In the genomic region with DNA sequence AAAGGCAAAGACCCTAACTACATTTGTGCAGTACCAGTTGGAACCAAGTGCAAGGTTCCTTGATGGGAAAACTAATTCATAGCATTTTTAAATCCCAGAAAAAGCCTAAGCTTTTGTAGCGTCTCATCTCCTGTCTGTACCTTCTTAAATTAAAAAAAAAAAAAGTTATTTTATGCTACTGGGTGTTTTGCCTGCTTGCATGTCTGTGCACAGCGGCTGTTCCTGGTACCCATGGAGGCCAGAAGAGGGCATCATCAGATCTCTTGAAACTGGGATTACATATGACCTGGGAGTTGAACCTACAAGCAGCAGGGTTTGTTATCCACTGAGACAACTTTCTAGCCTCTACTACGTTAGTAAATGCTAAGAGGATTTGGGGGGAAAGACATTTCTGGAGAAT, we compare ENCODE assay signal across 8 mouse cellular contexts.
DNase-seq lines count a peak whose midpoint lies in the region; ATAC-seq and TF ChIP-seq lines count a peak whose summit lies in the region.

No protein-coding gene starts in this region.

- TF ChIP-seq POLR2A in bone marrow macrophage, adult 2 months (IDR thresholded peaks at IDR 0.05; ENCODE audit: borderline replicate concordance, low read depth, low read length): no peak

- H3K4me1 ChIP-seq in lung, embryonic 14.5 days (ENCODE audit: insufficient read depth): peaks cover 2% of the 10 kb centered on the region
- H3K4me1 ChIP-seq in bone marrow macrophage, adult 2 months (ENCODE audit: control insufficient read depth, insufficient read depth, low read length): peaks cover 29% of the 10 kb centered on the region
- peaks cover 4% of the 10 kb centered on the region; the same call in 1 of the 2 replicates for H3K4me1 ChIP-seq in forebrain, postnatal 0 days (ENCODE audit: insufficient read depth)
- H3K4me1 ChIP-seq in liver, embryonic 13.5 days (replicated peaks): peaks cover 56% of the 10 kb centered on the region

- H3K4me2 ChIP-seq in lung, embryonic 14.5 days: peak overlapping the region; percentile 64
- H3K4me2 ChIP-seq in forebrain, postnatal 0 days (ENCODE audit: low read depth): peak overlapping the region; percentile 70
- peak overlapping the region; percentile 93 for H3K4me2 ChIP-seq in liver, embryonic 13.5 days

- H3K27ac ChIP-seq in lung, embryonic 14.5 days (ENCODE audit: low read depth): peak overlapping the region; percentile 99
- peak overlapping the region; percentile 68 for H3K27ac ChIP-seq in bone marrow macrophage, adult 2 months (ENCODE audit: insufficient read depth, low read depth, low read length)
- peak overlapping the region; percentile 74 for H3K27ac ChIP-seq in forebrain, postnatal 0 days (ENCODE audit: low read depth, low read length)
- peak overlapping the region; percentile 100 for H3K27ac ChIP-seq in liver, embryonic 13.5 days

- H3K9ac ChIP-seq in lung, embryonic 14.5 days: no peak overlapping the region
- H3K9ac ChIP-seq in forebrain, postnatal 0 days: peak overlapping the region; percentile 58
- H3K9ac ChIP-seq in liver, embryonic 13.5 days: peak overlapping the region; percentile 91

- ATAC-seq in lung, embryonic 14.5 days (ENCODE audit: insufficient read depth): peak; percentile 6; the same call in 1 of the 2 replicates
- ATAC-seq in forebrain, postnatal 0 days: no peak; the same call in 1 of the 2 replicates
- no peak for ATAC-seq in liver, embryonic 13.5 days (ENCODE audit: low read depth)

- WGBS in lung, embryonic 14.5 days: 16% methylated on average over 3 of the region's 3 CpGs
- WGBS in forebrain, postnatal 0 days: 18% methylated on average over 3 of the region's 3 CpGs
- WGBS in liver, embryonic 13.5 days (ENCODE audit: insufficient replicate concordance): 28% methylated on average over 3 of the region's 3 CpGs

- TF ChIP-seq CTCF in lung, embryonic 14.5 days (IDR thresholded peaks at IDR 0.05; ENCODE audit: low read depth): peak; percentile 19; the same call in 1 of the 2 replicates
- no peak for TF ChIP-seq CTCF in bone marrow macrophage, adult 2 months (IDR thresholded peaks at IDR 0.05; ENCODE audit: low read depth, low read length)
- TF ChIP-seq CTCF in forebrain, postnatal 0 days (IDR thresholded peaks at IDR 0.05; ENCODE audit: low read depth): peak; percentile 46

- no peaks in the 10 kb centered on the region for H3K27me3 ChIP-seq in lung, embryonic 14.5 days (ENCODE audit: insufficient read depth, low read length)
- no peaks in the 10 kb centered on the region for H3K27me3 ChIP-seq in forebrain, postnatal 0 days (ENCODE audit: insufficient read depth, low read length)
- H3K27me3 ChIP-seq in liver, embryonic 13.5 days: no peaks in the 10 kb centered on the region

- H3K36me3 ChIP-seq in lung, embryonic 14.5 days (ENCODE audit: insufficient read depth): no peaks in the 10 kb centered on the region
- H3K36me3 ChIP-seq in forebrain, postnatal 0 days (ENCODE audit: insufficient read depth): no peaks in the 10 kb centered on the region
- H3K36me3 ChIP-seq in liver, embryonic 13.5 days: no peaks in the 10 kb centered on the region

- H3K9me3 ChIP-seq in lung, embryonic 14.5 days (ENCODE audit: low read depth, low read length): no peaks in the 10 kb centered on the region
- no peaks in the 10 kb centered on the region for H3K9me3 ChIP-seq in forebrain, postnatal 0 days (ENCODE audit: low read length)
- no peaks in the 10 kb centered on the region for H3K9me3 ChIP-seq in liver, embryonic 13.5 days (replicated peaks)

- DNase-seq in lung, embryonic 14.5 days: no peak
- no peak for DNase-seq in lung, postnatal 4 days
- peak; percentile 36 for DNase-seq in forebrain, postnatal 0 days
- no peak for DNase-seq in liver, embryonic 13.5 days
- DNase-seq in thymus, postnatal 36 days: peak; percentile 35 to 64
- no peak for DNase-seq in layer of hippocampus, adult 9-10 months (ENCODE audit: low spot score)
- no peak for DNase-seq in left cerebral cortex, adult 11 months (ENCODE audit: low spot score)

- H3K4me3 ChIP-seq in lung, embryonic 14.5 days (ENCODE audit: low read depth, low read length): peak overlapping the region; percentile 44
- H3K4me3 ChIP-seq in bone marrow macrophage, adult 2 months (ENCODE audit: insufficient read depth, low read length): peak overlapping the region; percentile 83
- H3K4me3 ChIP-seq in forebrain, postnatal 0 days (ENCODE audit: low read depth, low read length): peak overlapping the region; percentile 46
- peak overlapping the region; percentile 71 for H3K4me3 ChIP-seq in liver, embryonic 13.5 days (replicated peaks)

Comparison
In these comparisons a context has a peak if more than half of its experiments do, and no peak if none do; other contexts are left out.
1. DNase-seq: peak in forebrain, postnatal 0 days (single experiment) and thymus, postnatal 36 days (2 of 2); none in lung, embryonic 14.5 days (single experiment), lung, postnatal 4 days (0 of 2), liver, embryonic 13.5 days (single experiment), layer of hippocampus, adult 9-10 months (single experiment) and left cerebral cortex, adult 11 months (single experiment).
2. Peak in every context shown above with its lines, with median percentiles within 50 percentile points of each other: H3K27ac ChIP-seq, H3K4me2 ChIP-seq and H3K4me3 ChIP-seq.